29 mouse cellular contexts compared by ENCODE assay signal in genomic region chr15:92482198-92482597, GRCm38 (mm10).
DNase-seq lines count a peak whose midpoint lies in the region; ATAC-seq and TF ChIP-seq lines count a peak whose summit lies in the region.
"Had no signal": no experiment of that assay in that cellular context is flagged by ENCODE, and none has a peak within 500 bp of the region (broad histone marks: within the 10 kb centered on the region; RNA-seq: fewer than 3 reads in every experiment).

No protein-coding gene starts in this region.

- no peak overlapping the region for H3K27ac ChIP-seq in forebrain, embryonic 16.5 days (ENCODE audit: low read length)
- no peak overlapping the region for H3K27ac ChIP-seq in forebrain, embryonic 13.5 days
- H3K27ac ChIP-seq in lung, embryonic 14.5 days (ENCODE audit: low read depth): no peak overlapping the region
- no peak overlapping the region for H3K27ac ChIP-seq in gastrocnemius, adult 2 months
- H3K27ac ChIP-seq: embryonic facial prominence, embryonic 13.5 days; heart, embryonic 13.5 days; hindbrain, postnatal 0 days; left cerebral cortex, adult 2 months; limb, embryonic 10.5 days; liver, embryonic 15.5 days; macrophage; midbrain, embryonic 15.5 days; neural tube, embryonic 12.5 days had no signal

- no peak overlapping the region for H3K4me2 ChIP-seq in forebrain, embryonic 16.5 days (ENCODE audit: low read length)
- H3K4me2 ChIP-seq in forebrain, embryonic 13.5 days: no peak overlapping the region
- no peak overlapping the region for H3K4me2 ChIP-seq in lung, embryonic 14.5 days
- H3K4me2 ChIP-seq: embryonic facial prominence, embryonic 13.5 days; heart, embryonic 13.5 days; liver, embryonic 15.5 days; midbrain, embryonic 15.5 days; neural tube, embryonic 12.5 days had no signal

- no peak for TF ChIP-seq POLR2A in brain, embryonic 14.5 days (IDR thresholded peaks at IDR 0.05; ENCODE audit: borderline replicate concordance, extremely low read depth, insufficient read depth, insufficient read length, poor library complexity, severe bottlenecking)

- no peaks in the 10 kb centered on the region for H3K36me3 ChIP-seq in forebrain, embryonic 16.5 days (ENCODE audit: control insufficient read depth, insufficient read depth)
- H3K36me3 ChIP-seq in forebrain, embryonic 13.5 days (ENCODE audit: poor library complexity, severe bottlenecking): no peaks in the 10 kb centered on the region
- no peaks in the 10 kb centered on the region for H3K36me3 ChIP-seq in lung, embryonic 14.5 days (ENCODE audit: insufficient read depth)
- H3K36me3 ChIP-seq: embryonic facial prominence, embryonic 13.5 days; heart, embryonic 13.5 days; limb, embryonic 10.5 days; liver, embryonic 15.5 days; midbrain, embryonic 15.5 days; neural tube, embryonic 12.5 days had no signal

- no peak overlapping the region for H3K9ac ChIP-seq in forebrain, embryonic 16.5 days (replicated peaks; ENCODE audit: low read depth, low read length)
- no peak overlapping the region for H3K9ac ChIP-seq in forebrain, embryonic 13.5 days
- H3K9ac ChIP-seq in lung, embryonic 14.5 days: no peak overlapping the region
- H3K9ac ChIP-seq: embryonic facial prominence, embryonic 13.5 days; heart, embryonic 13.5 days; liver, embryonic 15.5 days; midbrain, embryonic 15.5 days; neural tube, embryonic 12.5 days had no signal

- peak; percentile 15 for DNase-seq in lung, embryonic 14.5 days
- no peak for DNase-seq in lung, postnatal 36 days
- DNase-seq in brain, embryonic 14.5 days (ENCODE audit: low read depth): peak; percentile 65
- peak; percentile 34 to 42 for DNase-seq in layer of hippocampus, adult 8-10 months (ENCODE audit: low spot score in 2 of 2)
- DNase-seq in gastrocnemius, adult 2 months: no peak
- no peak for DNase-seq in gastrocnemius, adult 18-20 months (ENCODE audit: low spot score)
- DNase-seq: adrenal gland, postnatal 25 days; cerebellum, adult 11-12 months; cerebellum, postnatal 25 days; embryo, embryonic 11 days; gastrocnemius, postnatal 25 days; heart, adult 18-20 months; heart, postnatal 14 days; kidney, postnatal 25 days; liver; thymus, postnatal 25 days had no signal

- intact Hi-C loops in gastrocnemius, adult 2 months (cut with DNase I): no loop called here

- TF ChIP-seq CTCF in lung, embryonic 14.5 days (IDR thresholded peaks at IDR 0.05; ENCODE audit: low read depth): no peak
- TF ChIP-seq CTCF in brain, embryonic 14.5 days (IDR thresholded peaks at IDR 0.05; ENCODE audit: borderline replicate concordance, extremely low read depth, insufficient read depth, insufficient read length): no peak
- TF ChIP-seq CTCF in gastrocnemius, adult 2 months (IDR thresholded peaks at IDR 0.05): no peak

- H3K4me1 ChIP-seq in forebrain, embryonic 16.5 days (replicated peaks; ENCODE audit: control insufficient read depth, insufficient read depth, low read length): no peaks in the 10 kb centered on the region
- no peaks in the 10 kb centered on the region for H3K4me1 ChIP-seq in forebrain, embryonic 13.5 days
- no peaks in the 10 kb centered on the region for H3K4me1 ChIP-seq in lung, embryonic 14.5 days (ENCODE audit: insufficient read depth)
- H3K4me1 ChIP-seq: embryonic facial prominence, embryonic 13.5 days; heart, embryonic 13.5 days; limb, embryonic 10.5 days; liver, embryonic 15.5 days; midbrain, embryonic 15.5 days; neural tube, embryonic 12.5 days had no signal

- 65% methylated on average over 6 of the region's 6 CpGs for WGBS in forebrain, embryonic 16.5 days
- 79% methylated on average over 6 of the region's 6 CpGs for WGBS in forebrain, embryonic 13.5 days
- 63% methylated on average over 6 of the region's 6 CpGs for WGBS in lung, embryonic 14.5 days

- peak; percentile 57; the same call in 1 of the 2 replicates for ATAC-seq in forebrain, embryonic 16.5 days
- no peak for ATAC-seq in forebrain, embryonic 13.5 days
- no peak for ATAC-seq in lung, embryonic 14.5 days (ENCODE audit: insufficient read depth)
- ATAC-seq: hindbrain, postnatal 0 days; intestine, embryonic 16.5 days; midbrain, embryonic 15.5 days had no signal

- no peak overlapping the region for H3K4me3 ChIP-seq in forebrain, embryonic 16.5 days (replicated peaks; ENCODE audit: low read length)
- no peak overlapping the region for H3K4me3 ChIP-seq in forebrain, embryonic 13.5 days
- no peak overlapping the region for H3K4me3 ChIP-seq in lung, embryonic 14.5 days (ENCODE audit: low read depth, low read length)
- H3K4me3 ChIP-seq in gastrocnemius, adult 2 months: no peak overlapping the region
- H3K4me3 ChIP-seq: embryonic facial prominence, embryonic 13.5 days; erythroblast, embryonic 14.5 days; heart, embryonic 13.5 days; left cerebral cortex, adult 2 months; limb, embryonic 10.5 days; liver, embryonic 15.5 days; midbrain, embryonic 15.5 days; neural tube, embryonic 12.5 days had no signal

- H3K27me3 ChIP-seq in forebrain, embryonic 16.5 days (replicated peaks; ENCODE audit: control insufficient read depth, insufficient read depth, low read length): no peaks in the 10 kb centered on the region
- H3K27me3 ChIP-seq in forebrain, embryonic 13.5 days: no peaks in the 10 kb centered on the region
- H3K27me3 ChIP-seq in lung, embryonic 14.5 days (ENCODE audit: insufficient read depth, low read length): no peaks in the 10 kb centered on the region
- H3K27me3 ChIP-seq: embryonic facial prominence, embryonic 13.5 days; heart, embryonic 13.5 days; liver, embryonic 15.5 days; midbrain, embryonic 15.5 days; neural tube, embryonic 12.5 days had no signal

- H3K9me3 ChIP-seq in forebrain, embryonic 16.5 days (ENCODE audit: control insufficient read depth, low read length): no peaks in the 10 kb centered on the region
- no peaks in the 10 kb centered on the region for H3K9me3 ChIP-seq in forebrain, embryonic 13.5 days (replicated peaks)
- H3K9me3 ChIP-seq in lung, embryonic 14.5 days (ENCODE audit: low read depth, low read length): no peaks in the 10 kb centered on the region
- H3K9me3 ChIP-seq: embryonic facial prominence, embryonic 13.5 days; heart, embryonic 13.5 days; limb, embryonic 10.5 days; liver, embryonic 15.5 days; midbrain, embryonic 15.5 days; neural tube, embryonic 12.5 days had no signal

Comparison
In these comparisons a context has a peak if more than half of its experiments do, and no peak if none do; other contexts are left out.
1. DNase-seq: peak in lung, embryonic 14.5 days (single experiment), brain, embryonic 14.5 days (single experiment) and layer of hippocampus, adult 8-10 months (2 of 2); none in lung, postnatal 36 days (single experiment), gastrocnemius, adult 2 months (single experiment) and gastrocnemius, adult 18-20 months (single experiment).